Mouse (Mus musculus) MN1 (cell line): ENCODE measurements at regions not wholly inside any gene's neighbourhood (a gene's known extent, or its start where the extent isn't known, plus 50 kb on each side); places are given as distances from the start of the nearest gene placed in this dataset.

Source experiments
- DNase-seq: peaks from one replicate; pipeline ENCODE4 v3.0.0-alpha.2; 2016; ENCODE audit warnings: low spot score

GRCm38 (mm10) chr15:10767535-10767934 lies 53.1 kb upstream of the Rai14 start:
- DNase-seq, result no peak

GRCm38 (mm10) chr15:10770410-10771310 lies 56.2 kb upstream of the Rai14 start:
- DNase-seq, result no peak

- DNase-seq, result no peak
Measured at GRCm38 (mm10) chr15:10771311-10771690, 56.9 kb upstream of the Rai14 start.

DNA sequence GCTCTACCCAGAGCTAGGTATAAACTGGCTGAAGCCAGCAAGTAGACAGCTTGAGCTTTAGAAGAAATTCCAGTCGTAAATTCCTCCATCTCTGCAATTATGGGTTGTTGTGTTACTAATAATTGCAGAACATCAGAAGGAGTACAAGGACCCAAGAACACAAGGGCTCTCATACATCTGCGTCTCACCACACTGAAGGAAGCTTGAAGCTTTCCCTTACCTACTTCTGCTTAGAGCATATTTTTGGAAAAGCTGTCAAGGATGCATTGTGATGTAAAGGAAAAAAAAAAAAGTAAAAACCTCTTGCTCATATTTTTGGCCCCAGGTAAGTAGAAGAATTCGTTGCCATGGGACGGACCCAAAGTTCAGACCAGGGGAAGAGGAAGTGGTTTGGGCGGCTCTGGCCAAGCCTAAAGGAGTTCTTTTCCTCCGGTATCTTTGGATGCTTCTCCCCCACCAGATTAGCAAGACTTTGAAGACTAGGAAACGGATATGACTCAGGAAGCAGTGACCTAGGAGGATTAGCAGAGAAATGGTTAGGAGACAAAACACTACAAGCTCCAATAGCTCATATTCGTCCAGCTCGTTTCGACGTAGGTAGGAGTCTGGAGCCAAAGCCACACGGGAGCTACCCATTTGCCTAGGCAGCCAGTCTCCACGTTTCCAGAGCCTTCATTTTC lies 65.7 kb upstream of the Rai14 start:
- no peak for DNase-seq

- no peak for DNase-seq
Measured at GRCm38 (mm10) chr15:10789371-10789770, 74.9 kb upstream of the Rai14 start.

DNA sequence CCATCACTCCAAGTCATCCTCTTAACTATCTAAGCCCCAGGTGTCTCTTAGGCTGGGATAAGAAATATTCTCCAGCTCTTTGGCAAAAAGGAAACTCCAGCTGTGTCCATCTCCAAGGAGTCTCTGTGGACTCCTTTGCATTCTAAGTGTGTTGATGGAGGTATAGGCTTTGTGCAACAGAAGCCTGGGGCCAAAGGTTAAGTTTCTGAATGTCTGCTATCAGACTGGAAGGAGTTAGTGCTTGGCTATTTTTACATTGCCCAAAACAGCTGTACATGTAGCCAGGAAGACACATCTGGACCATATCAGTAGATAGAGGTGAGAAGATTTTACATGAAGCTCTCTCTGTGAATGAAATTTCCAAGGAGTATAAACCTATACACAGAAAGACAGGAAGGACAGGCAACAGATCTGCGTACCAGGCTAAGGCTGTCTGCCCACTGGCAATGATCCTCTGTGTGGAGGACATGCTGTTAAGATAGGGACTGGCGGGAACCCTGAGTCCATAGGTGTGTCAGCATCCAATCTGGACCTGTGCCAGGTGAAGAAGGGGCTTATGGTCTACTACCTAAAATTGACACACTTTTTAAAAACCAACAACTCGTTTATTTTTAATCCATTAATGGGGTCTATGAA lies 76.6 kb upstream of the Rai14 start:
- DNase-seq, result no peak

DNA sequence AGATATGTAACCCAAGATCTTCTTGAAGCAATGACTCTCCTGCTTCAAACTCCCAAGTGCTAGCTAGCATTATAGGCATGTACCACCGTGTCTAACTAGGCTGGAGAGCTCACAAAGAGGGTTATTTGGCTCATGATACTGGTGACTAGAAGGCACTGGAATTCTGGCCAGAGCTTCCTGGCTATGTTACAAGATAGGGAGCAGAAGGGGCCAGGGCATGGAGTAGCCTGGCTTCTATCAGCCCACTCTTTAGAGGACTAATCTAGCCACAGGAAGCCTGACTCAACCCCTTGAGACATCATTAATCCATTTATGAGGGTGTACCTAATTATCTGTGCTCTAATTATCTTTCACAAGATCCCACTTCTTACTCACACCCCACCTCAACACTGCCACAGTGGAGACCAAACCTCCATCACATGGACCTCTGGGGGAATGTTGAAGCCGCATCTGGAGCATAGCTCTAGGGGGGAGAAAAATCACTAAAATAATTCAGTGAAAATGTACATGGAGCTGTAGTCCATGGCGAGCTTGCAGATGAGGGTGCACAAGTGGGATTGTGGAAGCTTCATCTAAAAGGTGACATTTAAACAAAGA lies 77.2 kb upstream of the Rai14 start:
- peak; percentile 77 for DNase-seq

- DNase-seq, result no peak
Measured at GRCm38 (mm10) chr15:10792156-10792555, 77.7 kb upstream of the Rai14 start.

DNA sequence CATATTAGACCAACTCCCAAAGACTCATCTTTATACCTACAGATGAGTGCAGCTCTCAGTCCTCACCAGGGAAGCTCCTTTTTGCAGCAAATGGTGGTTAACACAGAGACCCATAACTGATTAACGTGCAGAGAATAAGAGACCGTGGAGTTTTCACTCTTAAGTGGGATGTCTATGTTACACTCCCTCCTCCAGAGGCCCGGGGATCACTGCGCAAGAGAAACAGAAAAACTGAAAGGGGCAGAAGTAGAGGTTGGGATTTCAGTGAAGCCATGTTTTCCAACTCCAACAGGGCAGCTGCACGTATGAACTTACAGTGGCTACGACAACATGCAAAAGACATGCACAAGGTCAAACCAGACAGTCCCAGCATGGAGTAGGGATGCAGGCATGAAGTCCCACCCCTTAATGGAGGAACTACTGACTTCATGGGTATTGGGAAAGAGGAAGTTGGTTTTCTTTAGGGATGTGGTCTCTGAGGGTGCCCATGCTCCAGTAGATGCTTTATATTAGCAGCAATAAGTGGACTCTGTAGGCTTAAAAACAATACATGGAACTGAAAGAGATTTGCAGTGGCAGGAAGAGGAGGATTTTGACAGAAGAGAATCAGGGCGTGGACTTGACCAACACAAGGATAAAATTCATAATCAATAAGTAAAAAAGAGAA lies 80.8 kb upstream of the Rai14 start:
- no peak for DNase-seq

GRCm38 (mm10) chr15:10799656-10800055 lies 85.2 kb upstream of the Rai14 start:
- no peak for DNase-seq

DNA sequence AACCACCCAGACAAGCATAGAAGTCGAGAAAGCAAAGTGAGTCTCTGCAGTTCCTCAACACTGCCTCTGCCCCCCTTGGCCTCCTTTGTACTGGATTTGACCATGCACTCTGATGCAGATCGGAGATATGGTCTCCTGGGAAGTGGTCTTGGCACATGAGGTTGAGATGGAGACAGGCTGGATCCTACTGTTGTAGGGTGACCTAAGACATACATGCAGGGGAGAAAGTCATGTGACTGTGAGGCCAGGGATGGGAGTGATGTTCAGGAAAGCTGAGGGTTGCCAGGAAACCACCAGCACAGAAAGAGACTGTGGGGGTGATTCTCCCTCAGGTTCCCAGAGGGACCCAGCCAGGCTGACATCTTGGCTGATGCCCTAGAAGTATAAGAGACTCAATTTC lies 99.8 kb upstream of the Rai14 start:
- DNase-seq, result peak; percentile 74

DNA sequence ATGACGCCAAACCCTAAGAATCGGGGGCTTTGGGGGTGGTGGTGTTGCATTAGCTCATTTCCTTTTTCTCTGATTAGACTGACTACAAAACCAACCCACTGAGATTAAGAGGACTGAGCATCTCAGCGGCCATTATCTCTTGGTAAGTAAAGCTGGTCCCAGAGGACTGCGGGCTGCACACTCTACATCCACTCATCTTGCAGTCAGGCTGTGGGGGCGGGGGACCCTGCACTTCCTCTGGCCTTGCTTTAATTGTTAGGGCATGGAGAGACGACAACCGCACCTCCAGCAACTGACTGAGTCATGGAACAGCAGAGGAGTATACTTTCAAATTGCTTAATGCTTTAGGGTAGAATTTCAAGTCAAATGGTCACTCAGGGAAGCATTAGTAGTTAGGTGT lies 100.3 kb upstream of the Rai14 start:
- DNase-seq, result peak; percentile 72

DNA sequence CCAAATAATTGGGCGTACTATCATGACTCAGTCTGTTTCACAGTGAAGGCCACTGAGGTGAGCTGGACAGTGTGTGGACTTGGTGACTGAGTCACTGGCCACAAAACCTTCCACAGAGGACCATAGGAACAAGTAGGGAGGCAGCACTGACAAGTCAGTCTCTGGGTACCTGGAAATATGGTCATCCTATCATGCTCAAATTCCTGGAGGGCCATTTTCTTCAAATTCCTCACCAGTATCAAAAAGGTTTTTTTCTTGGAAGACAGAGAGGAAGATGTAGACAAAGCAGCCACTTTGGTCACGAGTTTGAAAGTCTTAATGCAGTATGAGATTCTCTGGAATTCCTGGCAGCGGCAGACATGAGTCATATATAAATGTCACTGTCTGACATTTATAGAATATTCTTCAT lies 101.8 kb upstream of the Rai14 start:
- no peak for DNase-seq

DNA sequence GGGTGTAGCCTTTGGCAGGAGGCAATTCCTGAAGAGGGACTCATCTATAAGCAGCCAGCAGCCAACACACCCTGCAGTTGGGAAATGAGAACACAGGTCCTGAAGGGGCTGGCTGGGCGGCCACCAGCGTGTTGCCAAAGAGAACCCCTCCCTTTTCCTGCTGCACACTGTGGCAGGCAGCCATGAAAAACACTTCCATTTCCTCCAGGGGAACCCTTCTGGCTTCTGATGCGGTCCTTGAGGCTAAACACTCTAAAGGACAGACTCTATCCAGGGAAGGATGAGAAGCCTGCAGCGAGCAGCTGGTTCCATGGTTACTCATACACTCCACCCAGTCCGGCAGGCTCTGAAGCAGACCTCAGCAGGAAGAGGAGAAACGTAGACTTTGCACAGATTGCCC lies 103.8 kb upstream of the Rai14 start:
- peak; percentile 84 for DNase-seq

GRCm38 (mm10) chr15:10818706-10819105 lies 104.3 kb upstream of the Rai14 start:
- no peak for DNase-seq

- no peak for DNase-seq
Measured at GRCm38 (mm10) chr15:10823933-10824332, 109.5 kb upstream of the Rai14 start.

DNA sequence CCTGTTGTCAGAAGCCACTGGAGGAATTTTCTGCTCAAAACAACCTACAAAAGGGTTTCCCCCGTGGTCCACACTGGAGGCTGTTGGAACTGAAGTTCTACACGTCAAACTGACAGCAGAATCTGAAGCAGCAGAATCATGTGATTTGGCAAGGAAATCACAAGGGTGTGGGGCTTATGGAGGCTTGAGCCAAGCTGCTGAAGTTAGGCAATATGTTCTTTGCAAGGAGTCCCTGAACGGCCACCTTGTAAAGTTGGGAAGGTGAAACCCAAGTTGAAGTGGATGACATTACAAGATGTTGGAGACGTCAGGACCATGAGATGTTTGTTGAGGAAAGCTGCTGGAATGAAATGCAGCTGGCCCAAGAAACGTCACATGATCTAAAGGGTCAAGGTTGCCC lies 115.2 kb upstream of the Rai14 start:
- DNase-seq, result no peak

GRCm38 (mm10) chr15:10830478-10830877 lies 116.1 kb upstream of the Rai14 start:
- DNase-seq, result no peak

DNA sequence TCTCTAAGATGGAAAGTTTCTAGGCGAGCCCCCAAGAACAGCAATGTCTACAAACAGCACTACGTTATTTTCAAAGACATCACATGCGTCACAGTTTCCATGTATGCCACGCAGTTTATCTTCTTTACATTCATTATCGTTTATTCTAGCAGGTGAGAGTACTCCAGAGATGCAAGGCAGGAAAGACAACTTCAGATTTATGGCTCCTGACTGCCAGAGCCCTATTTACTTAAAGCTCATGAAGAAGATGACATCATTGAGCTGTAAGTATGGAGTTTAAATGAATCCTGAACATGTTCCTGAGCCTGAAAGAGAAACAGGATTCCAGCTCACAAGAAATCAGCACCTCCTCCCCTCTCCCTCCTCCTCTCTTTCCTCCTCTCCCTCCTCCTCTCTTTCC lies 116.7 kb upstream of the Rai14 start:
- DNase-seq, result no peak

- DNase-seq, result no peak
Measured at GRCm38 (mm10) chr15:10832331-10832730, 117.9 kb upstream of the Rai14 start.

- DNase-seq, result no peak
Measured at GRCm38 (mm10) chr15:10833866-10834571, 118.1 kb upstream of the C1qtnf3 start.
